Mouse (Mus musculus): ENCODE measurements at regions not wholly inside any gene's neighbourhood (a gene's known extent, or its start where the extent isn't known, plus 50 kb on each side); places are given as distances from the start of the nearest gene placed in this dataset.
A peak's percentile ranks its signal among the peaks of the same experiment; 100 is the strongest.

DNA sequence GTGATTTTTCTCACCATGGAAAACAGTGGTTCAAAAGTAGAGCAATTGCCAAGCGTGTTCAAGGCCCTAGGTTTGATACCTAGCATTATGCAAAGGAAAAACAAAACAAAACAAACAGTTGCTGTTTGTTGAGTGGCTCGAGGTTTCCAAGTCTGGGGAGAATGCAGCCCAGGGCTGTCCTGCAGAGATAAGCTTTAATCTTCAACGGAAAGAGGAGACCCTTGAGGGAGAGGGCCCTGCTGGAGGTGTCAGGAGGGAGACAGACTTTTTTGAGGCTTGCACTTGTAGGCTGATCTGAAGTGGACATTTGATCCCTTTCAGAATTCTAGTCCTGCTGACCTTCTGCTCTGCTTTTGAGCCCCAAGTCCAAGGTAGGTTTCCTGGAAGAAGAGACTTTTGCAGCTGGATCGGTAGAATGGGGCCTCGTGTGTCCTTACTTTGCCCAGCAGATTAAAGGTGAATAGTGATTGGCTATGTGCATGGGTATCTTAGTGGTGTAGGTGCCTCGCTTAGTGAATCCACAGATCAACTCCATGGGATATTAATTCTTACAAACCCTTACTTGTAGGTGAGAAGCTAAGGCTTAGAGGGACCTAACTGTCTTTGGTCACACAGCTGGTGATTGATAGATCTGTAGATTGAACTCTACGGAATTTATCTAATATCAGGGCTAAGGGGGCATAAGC lies 87.2 kb upstream of the Podxl start:
- DNase-seq = peak; percentile 75

DNA sequence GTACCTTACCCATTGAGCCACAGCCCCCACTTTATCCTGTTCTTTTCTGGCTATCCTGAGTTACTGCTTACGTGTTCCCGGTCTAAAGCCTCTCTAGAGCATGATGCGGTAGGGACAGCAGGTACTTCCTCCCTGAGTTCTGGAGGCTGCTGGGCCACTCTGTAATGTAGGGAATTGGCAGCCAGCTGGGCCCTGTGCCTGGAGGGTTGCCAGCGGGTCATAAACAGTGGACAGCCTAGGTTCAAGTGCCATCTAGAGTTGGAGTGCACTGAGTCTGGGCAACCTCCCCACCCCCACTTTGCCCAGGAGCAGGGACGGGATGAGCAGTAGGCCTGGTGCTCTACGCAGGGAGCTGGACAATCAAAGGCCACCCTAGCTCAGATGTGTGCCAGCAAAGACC lies 81.5 kb upstream of the Podxl start:
- DNase-seq = no peak

- DNase-seq = peak; percentile 34
Measured at GRCm38 (mm10) chr6:31644504-31644903, 80.7 kb upstream of the Podxl start.

DNA sequence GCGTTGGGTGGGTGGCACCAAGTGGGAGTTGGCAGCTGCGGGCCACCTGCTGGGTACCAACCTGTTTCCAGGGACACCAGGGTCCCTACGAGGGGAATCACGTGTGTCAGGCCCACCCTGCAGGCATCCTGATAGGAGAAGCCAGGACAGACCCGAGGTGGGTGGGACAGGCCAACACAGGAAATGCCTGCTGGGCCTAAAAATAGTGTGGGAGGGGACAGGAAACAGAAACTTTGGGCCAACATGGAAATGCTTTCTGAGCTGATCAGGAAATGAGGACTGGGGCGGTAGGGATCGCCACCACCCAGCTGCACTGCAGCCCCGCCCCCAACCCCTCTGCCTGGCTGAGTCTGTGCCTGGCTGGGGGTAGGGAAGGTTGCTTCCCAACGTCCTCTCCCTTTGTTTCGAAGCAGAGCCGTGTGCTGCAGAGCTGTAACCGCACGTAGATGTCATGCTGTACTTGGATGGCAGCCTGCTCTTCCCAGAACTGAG lies 78.7 kb upstream of the Podxl start:
- DNase-seq = peak; percentile 75

DNA sequence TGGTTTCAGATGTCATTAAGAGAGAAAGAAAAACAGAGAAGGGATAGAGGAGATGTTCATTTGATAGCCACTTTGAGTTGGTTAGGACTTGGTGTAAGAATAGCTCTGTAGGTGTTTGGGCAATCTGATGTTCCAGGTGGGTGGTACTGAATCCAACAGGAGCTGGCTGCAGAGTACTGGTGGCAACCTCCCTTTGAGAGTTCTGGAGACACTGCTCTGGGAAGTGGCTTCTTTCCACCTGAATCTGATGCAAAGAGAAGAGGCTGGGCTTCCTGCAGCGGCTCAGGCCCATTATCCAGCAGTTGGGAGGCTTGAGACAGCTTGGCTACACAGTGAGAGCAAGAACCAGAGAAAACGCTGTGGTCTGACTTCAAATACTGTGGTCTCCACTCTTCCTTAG lies 77.0 kb upstream of the Podxl start:
- DNase-seq = no peak

DNA sequence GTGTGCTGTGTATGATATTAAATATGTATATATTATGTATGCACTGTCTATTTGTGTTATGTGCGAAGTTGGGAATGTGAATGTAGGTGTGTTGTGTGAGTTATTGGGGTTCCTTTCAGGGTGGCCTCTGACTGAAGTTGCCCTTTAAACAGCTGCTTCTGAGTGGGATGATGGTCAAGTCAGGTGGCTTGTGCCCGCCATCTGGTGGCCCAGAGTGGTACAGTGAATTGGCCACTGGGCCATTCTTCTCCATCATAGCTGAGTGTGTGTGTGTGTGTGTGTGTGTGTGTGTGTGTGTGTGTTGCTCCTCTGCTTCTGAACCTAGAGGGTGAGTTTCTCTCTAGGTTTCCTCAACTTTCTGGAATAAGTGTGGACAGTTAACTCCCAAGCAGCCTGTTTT lies 75.7 kb upstream of the Podxl start:
- DNase-seq = peak; percentile 84

- DNase-seq = peak; percentile 65
Measured at GRCm38 (mm10) chr6:31638434-31639220, 74.8 kb upstream of the Podxl start.

- DNase-seq = peak; percentile 66
Measured at GRCm38 (mm10) chr6:31637371-31638052, 73.7 kb upstream of the Podxl start.

- DNase-seq = peak; percentile 6
Measured at GRCm38 (mm10) chr6:31636954-31637353, 73.2 kb upstream of the Podxl start.

GRCm38 (mm10) chr6:31632485-31632884 lies 68.7 kb upstream of the Podxl start:
- DNase-seq = no peak

- DNase-seq = no peak
Measured at GRCm38 (mm10) chr6:31630009-31630408, 66.2 kb upstream of the Podxl start.

- no peak for DNase-seq
Measured at GRCm38 (mm10) chr6:31627912-31628311, 64.1 kb upstream of the Podxl start.

- no peak for DNase-seq
Measured at GRCm38 (mm10) chr6:31625055-31625454, 61.3 kb upstream of the Podxl start.

GRCm38 (mm10) chr6:31624374-31624773 lies 60.6 kb upstream of the Podxl start:
- no peak for DNase-seq

DNA sequence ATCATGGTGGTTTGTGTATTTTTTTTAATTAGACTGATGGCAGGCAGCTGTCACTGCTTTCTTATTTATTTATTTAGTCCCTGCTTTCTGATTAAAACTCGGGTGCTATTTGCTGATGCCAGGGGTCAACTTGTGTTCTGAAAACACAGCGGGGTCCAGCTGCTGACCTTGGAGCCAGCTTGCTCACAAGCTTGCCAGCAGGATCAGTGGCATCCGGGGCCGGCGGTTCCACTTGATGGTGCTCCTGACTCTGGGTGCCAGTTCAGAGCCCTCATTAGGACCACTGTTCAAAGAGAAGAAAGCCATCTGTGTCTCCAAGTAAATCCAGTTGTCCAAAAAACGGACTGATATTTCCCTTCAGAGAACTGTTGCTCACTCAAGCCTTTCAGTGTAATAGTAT lies 57.2 kb upstream of the Podxl start:
- no peak for DNase-seq

DNA sequence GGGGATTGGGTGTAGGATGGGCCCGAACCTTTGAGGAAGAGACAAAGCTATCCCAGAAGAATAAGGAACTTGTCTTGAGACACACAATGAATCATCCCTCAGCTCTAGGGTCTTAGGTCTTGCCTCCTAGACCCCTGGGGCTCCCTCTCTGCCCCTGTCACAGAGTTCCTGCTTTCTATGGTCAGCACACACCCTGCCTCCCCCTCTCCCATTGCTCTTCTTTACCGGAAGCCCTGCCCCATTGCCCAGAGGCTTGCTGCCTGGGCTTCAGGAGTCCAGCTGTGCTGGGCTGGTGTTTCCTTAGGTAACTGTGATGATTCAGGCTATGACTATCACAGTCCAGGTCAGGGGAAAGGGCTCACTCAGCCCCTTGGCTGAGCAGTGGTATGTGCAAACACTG lies 55.1 kb upstream of the Podxl start:
- no peak for DNase-seq

DNA sequence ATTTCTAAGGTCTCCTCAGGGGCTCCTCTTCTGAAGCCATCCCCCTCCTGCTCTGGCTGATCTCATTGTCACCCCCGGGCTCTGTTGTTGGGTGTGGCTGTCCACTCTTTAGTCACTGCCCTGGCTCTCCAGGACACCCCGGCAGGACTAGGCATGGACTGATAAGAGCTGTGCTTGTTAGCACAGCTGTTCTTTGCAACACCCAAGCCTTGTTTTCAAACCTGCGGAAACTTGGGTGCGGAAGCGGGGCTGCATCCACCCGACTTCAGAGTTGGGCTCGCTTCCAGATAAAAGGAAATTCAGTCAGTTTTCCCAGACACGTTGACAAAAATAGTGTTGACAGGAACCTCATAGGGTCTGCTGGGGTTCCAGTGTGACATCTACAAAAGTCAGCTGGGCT lies 53.6 kb upstream of the Podxl start:
- DNase-seq = peak; percentile 69

DNA sequence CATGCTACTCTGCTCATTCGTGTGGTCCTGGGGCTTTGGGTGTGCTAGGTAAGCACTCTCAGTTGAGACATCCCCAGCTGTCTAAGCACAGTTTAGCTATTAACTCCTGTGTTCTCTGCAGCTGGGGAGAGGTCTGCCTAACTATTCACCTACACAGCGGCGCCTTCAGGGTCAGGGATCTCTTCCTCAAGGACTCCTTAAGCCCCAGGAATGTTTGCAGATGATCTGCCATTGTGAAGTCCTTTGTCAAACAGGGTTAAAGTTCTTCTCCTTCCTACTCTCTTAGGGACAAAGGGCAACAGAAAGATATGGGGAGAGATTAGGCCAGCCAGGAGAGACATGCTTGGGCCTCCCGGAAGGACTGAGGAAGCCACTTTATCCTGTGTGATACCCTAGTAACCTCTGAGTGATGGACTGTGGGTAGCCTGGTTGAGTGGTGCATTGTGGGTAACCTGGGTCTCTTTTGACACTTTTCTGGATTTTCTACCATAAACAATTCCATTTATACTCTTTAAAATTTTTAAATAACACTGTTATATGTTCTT lies 51.7 kb upstream of the Podxl start:
- no peak for DNase-seq

DNA sequence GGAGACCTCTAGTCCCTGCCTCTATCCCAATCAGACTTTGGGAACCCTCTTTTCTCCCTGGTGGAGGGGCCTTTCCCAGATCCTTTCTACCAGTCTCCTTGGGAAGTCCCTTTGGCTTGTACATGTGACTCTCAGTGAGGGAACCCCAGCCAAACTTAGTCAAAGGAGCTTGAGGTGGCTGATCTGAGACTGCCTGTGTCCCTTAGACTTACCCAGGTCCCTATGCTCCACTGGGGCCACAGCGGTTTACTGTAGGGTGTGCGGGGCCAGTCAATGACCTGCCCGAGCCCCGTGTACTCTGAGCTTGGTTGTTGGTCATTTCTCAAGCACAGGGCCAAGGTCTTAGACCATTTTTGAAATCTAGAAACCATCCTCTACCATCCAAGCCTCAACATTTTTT lies 50.8 kb upstream of the Podxl start:
- DNase-seq = peak; percentile 48

DNA sequence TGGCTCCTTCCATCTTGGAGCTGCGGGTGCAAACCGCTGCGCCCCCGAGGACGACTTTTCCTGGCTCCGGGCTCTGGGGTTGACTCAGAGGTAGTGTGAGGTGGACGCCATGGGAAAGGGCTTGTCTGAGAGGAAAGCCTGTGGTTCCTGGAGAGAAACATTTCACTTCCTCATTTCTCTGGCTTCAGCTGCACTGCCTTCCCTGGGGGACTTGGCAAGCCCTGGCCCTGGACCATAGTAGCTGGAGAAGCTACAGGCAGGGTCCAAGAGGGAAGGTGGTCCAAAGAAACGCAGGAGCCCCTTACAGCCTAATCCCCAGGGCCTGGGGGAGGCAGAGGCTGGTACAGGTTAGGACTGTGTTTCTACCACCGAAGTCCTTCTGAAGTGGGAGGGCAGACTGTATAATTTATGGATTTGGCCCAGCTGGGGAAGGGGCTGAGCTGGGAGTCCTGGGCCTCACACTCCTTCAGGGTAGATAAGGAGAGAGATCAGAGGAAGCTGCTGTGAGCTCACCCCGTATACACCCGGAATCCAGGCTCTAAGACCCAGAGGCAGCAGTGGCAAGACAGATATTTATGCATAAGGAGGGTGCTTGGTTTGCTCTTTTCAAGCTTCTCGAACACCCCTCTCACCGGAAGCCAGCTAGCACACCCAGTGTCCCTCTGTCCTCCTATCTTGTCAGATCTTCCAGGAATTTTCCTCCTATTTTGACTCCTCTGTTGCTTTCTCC lies 50.0 kb upstream of the Podxl start:
- peak; percentile 78 for DNase-seq
